Mouse (Mus musculus) T-helper 1 cell (primary cell): ENCODE measurements around the gene Uggt2.

Experiments
- in situ Hi-C: fragments of 300-600 bp; cut with MboI, MseI; formaldehyde crosslinking; loops from one replicate; pipeline ENCODE4 v1.15.1; 2025; ENCODE audit warnings: high pct_unique_total_duplicates

Gene Uggt2

GRCm38 (mm10) chr14:119098851-119099569 is at the start of gene Uggt2:
Uggt2 (minus strand) TSS chr14:119099430.
- in situ Hi-C loops = no loop called here

- in situ Hi-C loops = no loop called here
Observed at GRCm38 (mm10) chr14:119139381-119139950, 40.2 kb upstream of the Uggt2 start.

GRCm38 (mm10) chr14:119138786-119139100 is 39.5 kb upstream of the Uggt2 start:
- in situ Hi-C loops = no loop called here

- in situ Hi-C loops = no loop called here
Observed at GRCm38 (mm10) chr14:119137906-119138785, 38.9 kb upstream of the Uggt2 start, which contains the start of gene Hs6st3. Hs6st3 (plus strand) TSS chr14:119138341.

GRCm38 (mm10) chr14:119137512-119137905 is 38.3 kb upstream of the Uggt2 start:
- in situ Hi-C loops = no loop called here

GRCm38 (mm10) chr14:119127330-119127729 is 28.1 kb upstream of the Uggt2 start:
- in situ Hi-C loops = no loop called here

- in situ Hi-C loops = no loop called here
Observed at GRCm38 (mm10) chr14:119125840-119126239, 26.6 kb upstream of the Uggt2 start.

GRCm38 (mm10) chr14:119124061-119124460 is 24.8 kb upstream of the Uggt2 start:
- in situ Hi-C loops = no loop called here

- in situ Hi-C loops = no loop called here
Observed at GRCm38 (mm10) chr14:119123582-119123981, 24.4 kb upstream of the Uggt2 start.

GRCm38 (mm10) chr14:119112558-119112957 is 13.3 kb upstream of the Uggt2 start:
- in situ Hi-C loops = no loop called here

GRCm38 (mm10) chr14:119109776-119110218 is 10.6 kb upstream of the Uggt2 start:
- in situ Hi-C loops = no loop called here

GRCm38 (mm10) chr14:119108776-119109301 is 9.6 kb upstream of the Uggt2 start:
- in situ Hi-C loops = no loop called here

GRCm38 (mm10) chr14:119107591-119107990 is 8.4 kb upstream of the Uggt2 start:
- in situ Hi-C loops = no loop called here

- in situ Hi-C loops = no loop called here
Observed at GRCm38 (mm10) chr14:119099570-119099891, 301 bp upstream of the Uggt2 start.

- in situ Hi-C loops = loop anchor here (25.0 kb wide), 1 partner anchor 1000 kb away; no protein-coding TSS in a partner anchor
Observed at GRCm38 (mm10) chr14:119061811-119062210, 37.4 kb downstream of the Uggt2 start.

GRCm38 (mm10) chr14:119060682-119061081 is 38.5 kb downstream of the Uggt2 start:
- in situ Hi-C loops = loop anchor here (25.0 kb wide), 1 partner anchor 1002 kb away; no protein-coding TSS in a partner anchor

GRCm38 (mm10) chr14:119057014-119057413 is 42.2 kb downstream of the Uggt2 start:
- in situ Hi-C loops = loop anchor here (25.0 kb wide), 1 partner anchor 1005 kb away; no protein-coding TSS in a partner anchor

- in situ Hi-C loops = loop anchor here (25.0 kb wide), 1 partner anchor 1009 kb away; no protein-coding TSS in a partner anchor
Observed at GRCm38 (mm10) chr14:119052969-119053368, 46.3 kb downstream of the Uggt2 start.

GRCm38 (mm10) chr14:119052361-119052760 is 46.9 kb downstream of the Uggt2 start:
- in situ Hi-C loops = loop anchor here (25.0 kb wide), 1 partner anchor 1010 kb away; no protein-coding TSS in a partner anchor

GRCm38 (mm10) chr14:119043765-119044164 is 55.5 kb downstream of the Uggt2 start:
- in situ Hi-C loops = no loop called here

- in situ Hi-C loops = no loop called here
Observed at GRCm38 (mm10) chr14:119040253-119040652, 59.0 kb downstream of the Uggt2 start.

- in situ Hi-C loops = no loop called here
Observed at GRCm38 (mm10) chr14:119037755-119038154, 61.5 kb downstream of the Uggt2 start.
